Mouse (Mus musculus): Measurements from ENCODE around the gene Slc7a6.
A peak's percentile ranks its signal among the peaks of the same experiment; 100 is the strongest.
"Not testable (repeated sequence)": the region's sequence is repeated elsewhere in the genome, so short reads cannot be mapped to it uniquely, and the experiment has no call there.

Gene Slc7a6

DNA sequence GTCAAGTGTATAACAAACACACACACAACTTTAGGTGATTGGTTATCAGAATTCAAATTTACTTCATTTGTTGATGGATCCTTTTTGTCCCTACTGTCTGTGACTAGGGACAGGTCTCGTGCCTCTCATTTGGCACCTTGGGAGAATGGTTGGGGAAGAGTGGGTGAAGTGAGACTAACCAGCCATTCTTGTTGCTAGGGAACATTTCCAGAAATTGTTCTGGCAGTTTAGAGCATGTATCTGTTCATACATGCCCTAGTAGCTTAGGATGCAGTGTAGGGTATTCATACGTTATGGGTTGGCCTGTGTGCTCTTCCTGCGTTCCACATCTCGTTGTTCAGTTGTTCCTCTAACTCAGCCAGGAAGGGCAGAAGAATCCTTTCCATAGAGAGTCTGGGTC, 20.5 kb downstream of the Slc7a6 start:
- no peak for DNase-seq

DNA sequence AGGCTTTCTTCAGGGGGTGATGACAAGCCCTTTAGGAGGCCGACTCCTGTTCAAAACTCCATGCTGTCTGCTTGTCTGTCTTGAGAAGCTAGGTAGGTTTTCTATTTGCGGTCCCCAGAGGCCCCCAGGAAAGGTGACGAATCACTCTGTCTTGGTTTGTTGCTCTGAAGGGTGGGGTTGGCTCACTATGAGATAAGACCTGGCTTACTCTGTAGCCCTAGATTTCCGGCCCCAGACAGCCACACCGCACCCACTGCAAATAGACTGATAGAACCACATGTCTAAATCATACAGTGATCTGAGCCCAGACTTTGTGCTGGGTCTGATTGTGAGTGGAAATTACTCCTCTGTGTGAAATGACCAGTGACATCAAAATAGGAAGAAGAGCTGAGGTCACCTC, 23.0 kb downstream of the Slc7a6 start:
- no peak for DNase-seq

GRCm38 (mm10) chr8:106193162-106193561, 24.5 kb downstream of the Slc7a6 start:
- no peak for DNase-seq

GRCm38 (mm10) chr8:106194062-106194461, 25.4 kb downstream of the Slc7a6 start:
- DNase-seq: no peak

DNA sequence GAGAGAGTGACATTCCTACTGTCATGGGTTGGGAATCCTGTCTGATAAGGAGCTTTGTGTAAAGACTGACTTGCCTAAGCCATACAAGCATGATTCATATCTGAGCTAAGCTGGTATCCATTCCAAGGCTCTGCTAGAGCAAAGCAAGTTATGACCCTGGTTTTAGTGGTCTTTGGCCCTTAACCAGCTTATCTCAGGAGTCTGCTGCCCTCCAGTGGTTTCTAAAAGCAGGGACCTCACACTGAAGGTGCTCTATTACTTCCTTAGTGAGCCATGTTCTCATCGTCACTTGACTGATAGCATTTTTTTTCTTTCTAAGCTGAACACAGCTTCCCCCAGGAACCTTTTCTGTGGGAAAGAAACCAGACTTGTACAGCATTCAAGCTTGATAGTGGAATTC, 30.1 kb downstream of the Slc7a6 start:
- no peak for DNase-seq

DNA sequence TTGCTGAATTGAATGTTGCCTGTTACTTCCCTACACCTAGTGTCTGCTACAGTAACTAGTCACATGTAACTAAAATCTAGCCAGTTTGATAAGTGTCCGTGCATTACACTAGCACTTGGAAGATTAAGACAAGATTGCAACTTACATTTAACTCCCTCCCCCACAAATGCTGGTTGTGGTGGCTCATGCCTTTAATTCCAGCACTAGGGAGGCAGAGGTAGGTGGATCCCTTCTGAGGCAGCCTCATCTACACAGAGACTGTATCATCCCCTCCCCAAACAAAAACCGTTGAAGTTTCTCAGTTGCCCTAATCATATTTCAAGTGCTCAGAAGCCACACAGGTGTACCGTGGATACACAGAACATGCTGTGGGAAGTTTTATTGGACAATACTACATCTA, 30.9 kb downstream of the Slc7a6 start:
- DNase-seq: not testable (repeated sequence)

DNA sequence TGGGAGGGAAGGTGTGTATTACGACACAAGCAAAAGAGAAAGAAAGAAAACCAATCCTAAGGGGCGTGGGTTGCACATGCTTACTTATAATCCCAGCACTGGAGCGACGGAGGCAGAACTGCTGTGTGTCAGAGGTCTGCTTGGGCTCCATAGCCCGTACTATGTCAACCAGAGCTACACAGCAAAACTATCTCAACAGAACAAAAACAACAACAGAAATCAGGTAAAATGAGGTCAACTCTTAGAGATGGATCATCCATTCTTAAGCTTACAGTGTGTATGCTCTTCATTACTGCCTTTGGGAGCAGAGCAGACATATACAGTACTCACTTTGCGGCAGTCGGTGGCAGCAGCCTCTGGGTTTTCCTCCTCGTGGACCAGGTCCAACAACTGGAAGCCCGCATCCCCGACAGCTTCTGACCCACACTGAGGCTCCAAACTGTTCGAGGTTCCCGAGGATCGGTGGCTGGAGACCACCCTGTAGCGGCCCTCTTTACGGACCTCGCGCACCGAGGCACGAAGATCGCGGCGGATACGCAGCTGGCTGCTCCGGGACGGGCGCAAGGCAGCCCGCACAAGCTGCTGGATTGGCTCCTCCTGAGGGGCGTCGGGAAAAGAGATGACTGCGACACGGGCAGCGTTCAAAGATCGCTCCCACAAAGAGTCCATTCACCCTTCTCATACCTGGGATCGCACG, 41.5 kb downstream of the Slc7a6 start:
- DNase-seq: no peak

DNA sequence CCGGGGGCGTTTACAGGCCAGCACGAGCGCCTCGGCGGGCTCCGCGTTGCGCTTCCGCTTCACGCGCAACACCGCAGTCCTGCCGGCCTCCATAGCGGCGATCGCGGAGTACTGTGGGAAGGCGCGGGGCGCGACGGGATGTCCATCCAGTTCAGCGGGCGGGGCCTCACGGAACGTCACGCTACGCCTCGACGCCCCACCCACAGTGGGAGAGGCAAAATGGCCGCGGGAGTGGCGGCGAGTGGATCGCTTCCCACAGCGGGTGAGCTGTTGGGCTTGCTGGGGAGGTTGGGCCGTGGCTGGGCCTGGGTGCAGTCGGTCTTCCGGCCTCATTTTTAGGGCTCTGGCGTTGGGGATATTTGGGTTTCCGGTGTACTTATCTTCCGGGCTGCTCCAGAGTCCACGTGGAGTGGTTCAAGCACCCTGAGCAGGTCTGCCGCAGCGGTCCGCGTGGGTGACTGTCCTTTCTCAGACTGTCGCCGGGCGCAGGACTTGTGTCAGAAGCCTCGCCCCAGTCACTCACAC, 42.2 kb downstream of the Slc7a6 start, which contains the start of the genes Slc7a6os and Prmt7:
TSS of gene Slc7a6os (minus strand) at position 115 of the 525 bp plus-strand sequence.
TSS of gene Prmt7 (plus strand) at position 116 of the 525 bp plus-strand sequence.
- DNase-seq: peak; percentile 97

- DNase-seq: no peak
These were observed 42.8 kb downstream of the Slc7a6 start for GRCm38 (mm10) chr8:106211421-106211820.

GRCm38 (mm10) chr8:106213959-106214358, 45.3 kb downstream of the Slc7a6 start:
- no peak for DNase-seq

DNA sequence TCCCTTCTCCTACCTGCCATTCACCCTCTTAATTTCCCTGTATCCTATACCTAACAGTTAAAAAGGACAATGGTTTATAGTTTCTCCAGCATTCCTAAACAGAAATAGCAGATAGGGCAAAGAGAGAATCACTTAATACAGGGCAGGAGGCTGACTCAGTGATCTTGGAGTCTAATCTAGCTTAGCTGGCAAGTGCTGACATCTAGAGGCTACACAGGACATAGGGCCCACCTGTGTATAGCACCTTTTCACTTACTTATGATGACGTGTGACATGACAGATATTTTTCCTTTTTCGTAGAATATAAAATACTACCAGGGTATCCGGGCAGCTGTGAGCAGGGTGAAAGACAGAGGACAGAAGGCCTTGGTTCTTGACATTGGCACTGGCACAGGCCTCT, 51.0 kb downstream of the Slc7a6 start:
- no peak for DNase-seq

DNA sequence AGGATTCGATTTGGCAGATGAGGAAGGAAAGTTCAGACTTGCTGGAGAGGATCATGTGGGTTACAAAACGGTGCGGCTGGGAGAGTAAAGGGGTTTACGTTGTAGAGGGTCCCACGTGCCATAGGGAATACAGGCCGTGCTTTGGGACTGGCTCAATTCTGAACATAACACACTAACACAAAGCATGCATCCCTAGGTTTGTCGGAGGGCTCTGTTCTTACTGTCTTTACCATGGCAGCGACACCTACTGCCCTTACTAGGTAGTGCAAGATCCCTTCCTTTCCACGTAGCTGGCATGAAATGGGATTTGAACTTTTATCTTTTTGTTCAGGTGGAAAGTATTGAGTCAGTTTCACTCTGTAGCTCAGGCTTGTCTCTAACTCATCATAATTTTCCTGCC, 57.9 kb downstream of the Slc7a6 start:
- DNase-seq: no peak

DNA sequence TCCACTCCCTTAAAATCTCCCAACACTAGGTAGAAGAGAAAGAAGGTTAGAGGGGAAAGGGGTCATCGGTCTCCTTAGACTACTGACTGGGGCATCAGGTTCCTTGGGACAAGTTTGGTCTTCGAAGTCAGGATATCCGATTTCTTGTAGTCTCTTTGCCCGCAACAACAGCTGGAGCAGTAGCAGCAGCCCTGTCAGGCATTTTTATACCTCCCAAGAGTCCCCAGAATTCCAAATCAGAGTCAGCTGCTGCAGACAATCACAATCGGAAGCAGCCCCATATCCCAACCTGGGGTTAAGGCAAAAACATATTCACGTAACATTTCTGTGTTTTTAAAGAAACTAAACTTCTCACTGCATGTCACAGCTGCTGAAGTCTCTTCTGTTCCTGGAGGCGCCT, 62.9 kb downstream of the Slc7a6 start:
- DNase-seq: no peak

GRCm38 (mm10) chr8:106232751-106233150, 64.1 kb downstream of the Slc7a6 start:
- no peak for DNase-seq

- DNase-seq: no peak
These were observed 66.1 kb downstream of the Slc7a6 start for GRCm38 (mm10) chr8:106234567-106235261.

- DNase-seq: no peak
These were observed 68.4 kb downstream of the Slc7a6 start for GRCm38 (mm10) chr8:106237106-106237505.

All from right cerebral cortex, postnatal 25 days (tissue).